Mouse (Mus musculus) heart, embryonic 11.5 days (tissue): Measurements from ENCODE around the gene Fam217b. TPM values are rescaled to one million over a fixed set of nuclear protein-coding genes. Genes with fewer than 3 reads are reported as not detected.

Experiments
- ATAC-seq: fragments of 200-750 bp; cut with Nextera tagmentation; replicated peaks from 2 replicates; pipeline ENCODE4 v1.8.0; 2017; ENCODE audit warnings: moderate library complexity; ENCODE audit not compliant: insufficient number of reproducible peaks, low FRiP score, low TSS enrichment
- H3K27ac ChIP-seq: fragments of 300-500 bp; sonication (generic); 2 replicates; pipeline ENCODE4 v1.5.1; 2014; ENCODE audit warnings: mild to moderate bottlenecking, low read depth, low read length
- H3K27me3 ChIP-seq: fragments of 300-500 bp; sonication (generic); 2 replicates; pipeline ENCODE4 v1.6.1; 2014; ENCODE audit warnings: mild to moderate bottlenecking, low read length, mixed read lengths; ENCODE audit not compliant: control insufficient read depth, insufficient read depth
- H3K36me3 ChIP-seq: fragments of 300-500 bp; sonication (generic); 2 replicates; pipeline ENCODE4 v1.6.1; 2014; ENCODE audit warnings: mild to moderate bottlenecking, low read length, moderate library complexity, mixed read lengths; ENCODE audit not compliant: control insufficient read depth, insufficient read depth
- H3K4me1 ChIP-seq: fragments of 300-500 bp; sonication (generic); 2 replicates; pipeline ENCODE4 v1.6.1; 2014; ENCODE audit warnings: low read length; ENCODE audit not compliant: control insufficient read depth, insufficient read depth
- H3K4me2 ChIP-seq: fragments of 300-500 bp; sonication (generic); 2 replicates; pipeline ENCODE4 v1.6.1; 2014; ENCODE audit warnings: mild to moderate bottlenecking, moderate library complexity
- H3K4me3 ChIP-seq: fragments of 300-500 bp; sonication (generic); 2 replicates; pipeline ENCODE4 v1.5.1; 2014; ENCODE audit warnings: low read depth, low read length
- H3K9ac ChIP-seq: fragments of 300-500 bp; sonication (generic); 2 replicates; pipeline ENCODE4 v1.6.1; 2014; ENCODE audit warnings: mild to moderate bottlenecking, low read depth, low read length, moderate library complexity
- H3K9me3 ChIP-seq: fragments of 300-500 bp; sonication (generic); replicated peaks from 2 replicates; pipeline ENCODE4 v1.6.1; 2016; ENCODE audit warnings: low read length; ENCODE audit not compliant: control insufficient read depth
- WGBS: fragments of 180-500 bp; shearing (Covaris S2); extraction: QIAGEN DNeasy Blood & Tissue Kit; methylation state at CpG from one replicate; pipeline ENCODE4 v1.1.7; 2014; ENCODE audit not compliant: insufficient replicate concordance; 5-methylcytosine and 5-hydroxymethylcytosine counted together
- polyA plus RNA-seq: library from polyadenylated mRNA; unstranded; fragments of >200 nt; fragmentation: Nextera tagmentation; extraction: Ambion mirVana; gene quantifications from 2 replicates; pipeline ENCODE4 v1.2.1, GENCODE M21; 2014

Fam217b gene
- polyA plus RNA-seq, 1 experiment from 2014 or later: 8.3 TPM

DNA sequence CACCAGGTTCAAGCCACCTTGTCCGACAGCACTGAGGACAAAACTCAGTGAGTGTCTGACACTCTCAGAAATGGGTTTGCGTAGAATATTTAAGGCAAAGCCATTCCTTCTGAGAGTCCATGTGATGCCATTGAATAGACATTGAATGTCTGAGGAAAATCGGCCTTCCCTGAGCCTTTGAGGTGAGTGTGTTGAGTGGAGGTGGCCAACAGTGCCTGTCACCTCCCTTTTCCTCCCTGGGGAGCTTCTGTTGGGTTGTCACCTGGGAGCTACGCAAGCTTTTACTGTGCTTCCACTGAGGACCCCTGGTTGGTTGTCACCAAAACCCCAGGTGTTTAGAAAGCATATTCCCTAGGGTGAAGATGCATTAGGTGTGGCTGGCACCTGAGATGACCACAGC is 14.4 kb downstream of the Fam217b start:
- Histone ChIP-seq H3K36me3 (no peaks in the 10 kb centered on the region), H3K9ac (no peak overlapping the region), H3K9me3 (no peaks in the 10 kb centered on the region), H3K27ac (no peak overlapping the region), H3K4me1 (peaks cover 4% of the 10 kb centered on the region; the same call in 1 of the 2 replicates), H3K4me3 (no peak overlapping the region), H3K4me2 (no peak overlapping the region), H3K27me3 (no peaks in the 10 kb centered on the region)
- WGBS: 80% methylated on average over 4 of the region's 4 CpGs
- ATAC-seq: no peak

DNA sequence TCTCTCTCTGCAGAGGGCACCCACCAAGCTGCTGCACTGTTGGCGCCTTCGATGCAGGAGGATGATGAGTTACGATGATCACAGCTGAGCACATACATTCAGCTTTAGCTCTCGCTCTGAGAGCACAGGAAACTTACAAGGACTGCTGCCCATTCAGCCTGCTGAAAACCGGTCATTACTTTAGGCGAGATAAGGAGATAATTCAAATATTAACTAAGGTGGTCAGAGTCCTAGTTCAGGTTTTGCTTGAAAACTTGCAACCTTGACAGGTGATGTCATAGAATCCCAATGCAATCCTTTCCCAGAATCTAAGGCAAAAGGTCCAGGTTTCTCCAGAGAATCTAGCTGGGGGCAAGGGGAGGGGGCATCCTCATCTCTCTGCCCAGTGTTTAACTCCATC is 15.1 kb downstream of the Fam217b start:
- 79% methylated on average over 6 of the region's 6 CpGs for WGBS

GRCm38 (mm10) chr2:178430231-178430630 is 15.9 kb downstream of the Fam217b start, which contains the start of gene Cdh26:
Gene Cdh26, plus strand, starts transcription at chr2:178430531.
- Histone ChIP-seq H3K4me2 (no peak within 1 kb of the TSS), H3K36me3 (no peaks in the 10 kb centered on the region), H3K27me3 (no peaks in the 10 kb centered on the region), H3K9me3 (no peaks in the 10 kb centered on the region), H3K27ac (no peak within 1 kb of the TSS), H3K4me1 (peaks cover 4% of the 10 kb centered on the region; the same call in 1 of the 2 replicates), H3K4me3 (no peak within 1 kb of the TSS), H3K9ac (no peak within 1 kb of the TSS)
- ATAC-seq: no peak
- 90% methylated on average over 4 of the region's 4 CpGs for WGBS

More for the DNA sequence above, 15.1 kb downstream of the Fam217b start:
- Histone ChIP-seq H3K27me3 (no peaks in the 10 kb centered on the region), H3K9ac (no peak overlapping the region), H3K36me3 (no peaks in the 10 kb centered on the region), H3K9me3 (no peaks in the 10 kb centered on the region), H3K27ac (no peak overlapping the region), H3K4me1 (peaks cover 4% of the 10 kb centered on the region; the same call in 1 of the 2 replicates), H3K4me3 (no peak overlapping the region), H3K4me2 (no peak overlapping the region)
- ATAC-seq: no peak

- Histone ChIP-seq H3K4me1 (peaks cover 4% of the 10 kb centered on the region; the same call in 1 of the 2 replicates), H3K4me3 (no peak overlapping the region), H3K4me2 (no peak overlapping the region), H3K27me3 (no peaks in the 10 kb centered on the region), H3K9me3 (no peaks in the 10 kb centered on the region), H3K9ac (no peak overlapping the region), H3K36me3 (no peaks in the 10 kb centered on the region), H3K27ac (no peak overlapping the region)
- WGBS: 72% methylated on average over 2 of the region's 2 CpGs
- no peak for ATAC-seq
Measured at GRCm38 (mm10) chr2:178433495-178433894, 19.2 kb downstream of the Fam217b start.

DNA sequence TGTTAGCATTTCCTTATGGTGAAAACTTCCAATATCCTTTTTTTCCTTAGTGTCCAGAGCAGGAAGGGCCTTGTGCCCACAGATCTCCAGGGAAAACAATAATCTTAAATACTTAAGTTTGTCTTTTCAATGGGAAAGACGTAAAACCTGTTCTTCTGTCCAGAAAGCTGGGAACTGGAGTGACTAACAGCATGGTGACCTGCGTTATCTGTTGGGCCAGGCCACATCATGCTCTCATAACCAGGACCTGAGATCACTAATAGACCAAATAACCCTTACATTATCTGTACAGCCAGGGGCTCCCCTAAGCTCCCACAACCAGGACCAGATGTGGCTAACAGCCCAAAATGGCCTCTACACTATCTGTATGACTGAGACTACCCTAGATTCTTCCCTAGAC is 19.6 kb downstream of the Fam217b start:
- 74% methylated on average over 2 of the region's 2 CpGs for WGBS
- H3K9ac ChIP-seq: no peak overlapping the region
- H3K36me3 ChIP-seq: no peaks in the 10 kb centered on the region
- ATAC-seq: no peak
- no peaks in the 10 kb centered on the region for H3K9me3 ChIP-seq
- H3K4me3 ChIP-seq: no peak overlapping the region
- no peak overlapping the region for H3K27ac ChIP-seq
- H3K4me2 ChIP-seq: no peak overlapping the region
- H3K4me1 ChIP-seq: peaks cover 4% of the 10 kb centered on the region; the same call in 1 of the 2 replicates
- no peaks in the 10 kb centered on the region for H3K27me3 ChIP-seq

GRCm38 (mm10) chr2:178437311-178437710 is 23.0 kb downstream of the Fam217b start:
- Histone ChIP-seq H3K4me1 (no peaks in the 10 kb centered on the region), H3K36me3 (no peaks in the 10 kb centered on the region), H3K4me2 (no peak overlapping the region), H3K9me3 (no peaks in the 10 kb centered on the region), H3K4me3 (no peak overlapping the region), H3K9ac (no peak overlapping the region), H3K27ac (no peak overlapping the region), H3K27me3 (no peaks in the 10 kb centered on the region)
- no peak for ATAC-seq
- WGBS: 60% methylated on average over 9 of the region's 9 CpGs

DNA sequence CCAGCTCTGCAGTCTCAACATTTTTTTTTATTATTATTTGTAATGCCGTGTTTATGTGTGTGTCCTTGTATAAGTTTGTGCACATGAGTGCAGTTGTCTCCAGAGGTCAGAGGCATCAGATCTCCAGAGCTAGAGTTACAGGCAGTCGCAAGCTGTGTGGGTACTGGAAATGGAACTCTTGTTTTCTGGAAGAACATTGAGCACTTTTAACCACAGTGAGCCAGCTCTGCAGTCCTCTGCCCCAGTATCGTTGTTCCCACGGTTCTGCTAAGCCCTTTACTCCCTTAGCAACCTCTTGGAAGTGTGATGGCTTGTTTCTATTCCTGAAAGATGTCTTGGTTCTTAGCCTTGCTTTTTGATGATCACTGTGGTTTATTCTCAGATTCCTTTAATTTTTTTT is 35.1 kb downstream of the Fam217b start:
- 74% methylated on average over 4 of the region's 4 CpGs for WGBS
- no peaks in the 10 kb centered on the region for H3K27me3 ChIP-seq
- no peaks in the 10 kb centered on the region for H3K9me3 ChIP-seq
- no peaks in the 10 kb centered on the region for H3K36me3 ChIP-seq
- H3K4me1 ChIP-seq: no peaks in the 10 kb centered on the region
- H3K4me2 ChIP-seq: no peak overlapping the region
- no peak for ATAC-seq
- no peak overlapping the region for H3K4me3 ChIP-seq
- H3K27ac ChIP-seq: no peak overlapping the region
- no peak overlapping the region for H3K9ac ChIP-seq

DNA sequence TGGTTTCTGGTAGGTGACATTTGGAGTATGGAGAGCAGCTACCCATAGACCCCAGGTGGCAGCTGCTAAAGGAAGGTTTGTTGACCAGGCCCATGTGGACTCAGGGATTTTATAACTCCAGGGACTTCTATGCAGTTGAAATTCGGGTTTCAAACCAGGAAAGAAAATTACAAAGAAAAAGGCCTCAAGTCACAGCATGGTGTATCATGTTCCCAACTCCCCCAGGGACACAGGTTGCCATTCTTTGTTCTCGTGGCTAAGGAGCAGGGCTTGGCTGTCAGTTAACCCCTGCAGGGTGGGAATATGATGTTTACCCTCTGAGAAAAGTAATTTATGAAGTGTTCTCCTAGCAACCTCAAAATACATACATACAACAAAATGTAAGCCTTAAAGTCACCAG is 35.9 kb downstream of the Fam217b start:
- no peak for ATAC-seq
- 26% methylated on average over 2 of the region's 2 CpGs for WGBS

DNA sequence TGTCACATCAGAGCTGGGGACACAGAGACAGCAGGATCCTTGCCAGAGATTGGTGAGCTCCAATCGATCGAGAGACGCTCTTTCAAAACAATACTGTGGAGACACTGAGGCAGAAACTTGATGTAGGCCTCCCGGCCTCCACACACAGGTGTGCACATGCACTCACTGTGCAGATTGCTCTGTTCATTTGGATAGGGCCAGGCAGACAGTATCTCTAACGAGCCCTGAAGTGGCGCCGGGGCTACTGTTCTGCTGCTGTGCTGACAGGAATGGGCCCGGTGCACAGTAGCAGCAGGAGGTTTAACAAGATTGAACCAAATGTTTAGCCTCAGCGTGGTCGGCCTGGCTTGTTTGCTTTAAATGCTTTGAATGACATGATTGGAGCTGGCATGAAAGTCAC is 36.6 kb downstream of the Fam217b start:
- no peaks in the 10 kb centered on the region for H3K4me1 ChIP-seq
- H3K36me3 ChIP-seq: no peaks in the 10 kb centered on the region
- WGBS: 58% methylated on average over 10 of the region's 10 CpGs
- no peak overlapping the region for H3K4me3 ChIP-seq
- ATAC-seq: no peak
- no peak overlapping the region for H3K9ac ChIP-seq
- H3K27me3 ChIP-seq: no peaks in the 10 kb centered on the region
- H3K9me3 ChIP-seq: no peaks in the 10 kb centered on the region
- H3K4me2 ChIP-seq: no peak overlapping the region
- no peak overlapping the region for H3K27ac ChIP-seq

More for the DNA sequence above, 35.9 kb downstream of the Fam217b start:
- no peak overlapping the region for H3K4me3 ChIP-seq
- H3K4me1 ChIP-seq: no peaks in the 10 kb centered on the region
- no peak overlapping the region for H3K9ac ChIP-seq
- H3K4me2 ChIP-seq: no peak overlapping the region
- H3K9me3 ChIP-seq: no peaks in the 10 kb centered on the region
- no peak overlapping the region for H3K27ac ChIP-seq
- H3K27me3 ChIP-seq: no peaks in the 10 kb centered on the region
- H3K36me3 ChIP-seq: no peaks in the 10 kb centered on the region
